8 mouse cellular contexts compared by ENCODE assay signal in genomic region chr12:107927961-107928431, GRCm38 (mm10).
DNase-seq lines count a peak whose midpoint lies in the region; ATAC-seq and TF ChIP-seq lines count a peak whose summit lies in the region.

No protein-coding gene starts in this region.

- TF ChIP-seq CTCF in gastrocnemius, adult 2 months (IDR thresholded peaks at IDR 0.05) = no peak

- peak; percentile 59 for ATAC-seq in lung, embryonic 16.5 days (ENCODE audit: low read depth)
- peak; percentile 50 for ATAC-seq in forebrain, embryonic 11.5 days (replicated peaks; ENCODE audit: low FRiP score)
- peak; percentile 31; the same call in 1 of the 2 replicates for ATAC-seq in stomach, embryonic 16.5 days (ENCODE audit: insufficient read depth, low FRiP score)
- no peak for ATAC-seq in intestine, embryonic 16.5 days

- no peak overlapping the region for H3K4me3 ChIP-seq in lung, embryonic 16.5 days (ENCODE audit: low read length)
- no peak overlapping the region for H3K4me3 ChIP-seq in forebrain, embryonic 11.5 days (ENCODE audit: low read depth, low read length)
- H3K4me3 ChIP-seq in stomach, embryonic 16.5 days (replicated peaks; ENCODE audit: low read length) = no peak overlapping the region
- no peak overlapping the region for H3K4me3 ChIP-seq in gastrocnemius, adult 2 months
- no peak overlapping the region for H3K4me3 ChIP-seq in intestine, embryonic 16.5 days (ENCODE audit: low read length)

- H3K9ac ChIP-seq in lung, embryonic 16.5 days (ENCODE audit: low read length) = no peak overlapping the region
- no peak overlapping the region for H3K9ac ChIP-seq in forebrain, embryonic 11.5 days (ENCODE audit: low read length)
- H3K9ac ChIP-seq in stomach, embryonic 16.5 days (ENCODE audit: low read length) = no peak overlapping the region
- H3K9ac ChIP-seq in intestine, embryonic 16.5 days (ENCODE audit: low read depth, low read length) = no peak overlapping the region

- no peaks in the 10 kb centered on the region for H3K27me3 ChIP-seq in lung, embryonic 16.5 days (ENCODE audit: control insufficient read depth, insufficient read depth, low read depth, low read length)
- H3K27me3 ChIP-seq in forebrain, embryonic 11.5 days (ENCODE audit: control insufficient read depth, insufficient read depth, low read length) = no peaks in the 10 kb centered on the region
- H3K27me3 ChIP-seq in stomach, embryonic 16.5 days (ENCODE audit: control insufficient read depth, insufficient read depth, low read length) = no peaks in the 10 kb centered on the region
- H3K27me3 ChIP-seq in intestine, embryonic 16.5 days (replicated peaks; ENCODE audit: control insufficient read depth, insufficient read depth, low read length) = no peaks in the 10 kb centered on the region

- H3K9me3 ChIP-seq in lung, embryonic 16.5 days (ENCODE audit: control insufficient read depth, low read length) = no peaks in the 10 kb centered on the region
- H3K9me3 ChIP-seq in forebrain, embryonic 11.5 days (ENCODE audit: control insufficient read depth, low read length) = no peaks in the 10 kb centered on the region
- no peaks in the 10 kb centered on the region for H3K9me3 ChIP-seq in stomach, embryonic 16.5 days (replicated peaks; ENCODE audit: control insufficient read depth, low read length)
- no peaks in the 10 kb centered on the region for H3K9me3 ChIP-seq in intestine, embryonic 16.5 days (ENCODE audit: control insufficient read depth, low read length)

- 29% methylated on average over 10 of the region's 10 CpGs for WGBS in lung, embryonic 16.5 days
- WGBS in forebrain, embryonic 11.5 days = 73% methylated on average over 10 of the region's 10 CpGs
- 51% methylated on average over 10 of the region's 10 CpGs for WGBS in stomach, embryonic 16.5 days
- 61% methylated on average over 10 of the region's 10 CpGs for WGBS in intestine, embryonic 16.5 days

- H3K27ac ChIP-seq in lung, embryonic 16.5 days (ENCODE audit: low read length) = peak overlapping the region; percentile 47
- peak overlapping the region; percentile 57 for H3K27ac ChIP-seq in forebrain, embryonic 11.5 days (ENCODE audit: low read depth, low read length)
- no peak overlapping the region for H3K27ac ChIP-seq in stomach, embryonic 16.5 days (ENCODE audit: low read length)
- H3K27ac ChIP-seq in gastrocnemius, adult 2 months = no peak overlapping the region
- no peak overlapping the region for H3K27ac ChIP-seq in intestine, embryonic 16.5 days (ENCODE audit: low read length)

- intact Hi-C loops in gastrocnemius, adult 2 months (cut with DNase I) = no loop called here

- H3K4me2 ChIP-seq in lung, embryonic 16.5 days (ENCODE audit: low read depth, low read length) = peak overlapping the region; percentile 42
- no peak overlapping the region for H3K4me2 ChIP-seq in forebrain, embryonic 11.5 days (ENCODE audit: low read depth, low read length, severe bottlenecking)
- no peak overlapping the region for H3K4me2 ChIP-seq in stomach, embryonic 16.5 days (ENCODE audit: low read depth, low read length)
- no peak overlapping the region for H3K4me2 ChIP-seq in intestine, embryonic 16.5 days (ENCODE audit: low read depth, low read length)

- DNase-seq in lung, postnatal 25 days (ENCODE audit: low spot score) = no peak
- DNase-seq in forebrain, embryonic 11.5 days (ENCODE audit: low spot score) = peak; percentile 61
- peak; percentile 15 to 49 for DNase-seq in kidney, postnatal 25 days
- DNase-seq in urinary bladder, postnatal 4 days (ENCODE audit: low spot score in 2 of 2) = no peak
- no peak for DNase-seq in gastrocnemius, adult 2 months

- H3K4me1 ChIP-seq in lung, embryonic 16.5 days (replicated peaks; ENCODE audit: control insufficient read depth, insufficient read depth, low read length) = peaks cover 35% of the 10 kb centered on the region
- H3K4me1 ChIP-seq in forebrain, embryonic 11.5 days (replicated peaks; ENCODE audit: control insufficient read depth, insufficient read depth, low read length) = peaks cover 34% of the 10 kb centered on the region
- H3K4me1 ChIP-seq in stomach, embryonic 16.5 days (ENCODE audit: control insufficient read depth, insufficient read depth, low read length) = peaks cover 11% of the 10 kb centered on the region
- H3K4me1 ChIP-seq in intestine, embryonic 16.5 days (ENCODE audit: control insufficient read depth, insufficient read depth, low read length) = peaks cover 25% of the 10 kb centered on the region

- no peaks in the 10 kb centered on the region for H3K36me3 ChIP-seq in lung, embryonic 16.5 days (ENCODE audit: control insufficient read depth, insufficient read depth, low read length)
- no peaks in the 10 kb centered on the region for H3K36me3 ChIP-seq in forebrain, embryonic 11.5 days (ENCODE audit: control insufficient read depth, insufficient read depth, low read length)
- H3K36me3 ChIP-seq in stomach, embryonic 16.5 days (ENCODE audit: control insufficient read depth, insufficient read depth, low read length) = no peaks in the 10 kb centered on the region
- no peaks in the 10 kb centered on the region for H3K36me3 ChIP-seq in intestine, embryonic 16.5 days (ENCODE audit: control insufficient read depth, insufficient read depth, low read length)

Comparison
In these comparisons a context has a peak if more than half of its experiments do, and no peak if none do; other contexts are left out.
1. H3K27ac ChIP-seq: peak in lung, embryonic 16.5 days (single experiment) and forebrain, embryonic 11.5 days (single experiment); none in stomach, embryonic 16.5 days (single experiment), gastrocnemius, adult 2 months (single experiment) and intestine, embryonic 16.5 days (single experiment).
2. DNase-seq: peak in forebrain, embryonic 11.5 days (single experiment) and kidney, postnatal 25 days (2 of 2); none in lung, postnatal 25 days (single experiment), urinary bladder, postnatal 4 days (0 of 2) and gastrocnemius, adult 2 months (single experiment).